Mouse (Mus musculus) olfactory bulb, adult 2 months (tissue): Measurements from ENCODE around the gene Pvr.

Experiments
- CTCF ChIP-seq: fragments of 200-500 bp; IDR thresholded peaks from 2 replicates; pipeline ENCODE4 v1.5.1; 2012; ENCODE audit warnings: low read depth, mild to moderate bottlenecking, low read length, moderate library complexity; ENCODE audit not compliant: insufficient read depth
- POLR2A ChIP-seq: fragments of 200-500 bp; IDR thresholded peaks from 2 replicates; pipeline ENCODE4 v1.6.1; 2012; ENCODE audit warnings: mild to moderate bottlenecking, low read depth, low read length, moderate library complexity; ENCODE audit not compliant: insufficient read depth

GRCm38 (mm10) chr7:19969106-19969505 is 48.1 kb upstream of the Pvr start:
- no peak for TF ChIP-seq CTCF
- no peak for TF ChIP-seq POLR2A
